Mouse (Mus musculus): ENCODE measurements around the gene Krtap9-5. TPM values are rescaled to one million over a fixed set of nuclear protein-coding genes. Genes with fewer than 3 reads are reported as not detected.

The Krtap9-5 gene
- not detected in 2 replicates for polyA plus RNA-seq (2014; fragmentation: Nextera tagmentation; extraction: Ambion mirVana)

DNA sequence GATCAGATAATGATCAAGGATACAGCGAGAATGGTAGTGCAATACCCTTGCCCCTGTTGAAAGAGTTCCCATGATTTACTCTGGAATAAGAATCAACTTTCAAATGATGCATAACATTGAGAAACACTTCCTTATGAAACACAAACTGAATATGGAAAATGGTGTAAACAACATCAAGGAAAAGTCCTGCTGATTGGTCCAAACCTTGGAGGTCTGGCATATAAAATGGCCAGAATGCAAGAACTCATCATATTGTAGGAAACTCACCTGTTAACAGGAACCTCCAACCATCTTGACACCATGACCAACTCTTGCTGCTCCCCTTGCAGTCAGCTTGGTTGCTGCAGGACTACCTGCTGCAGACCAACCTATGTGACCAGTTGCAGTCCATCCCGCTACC, at the start of gene Krtap9-5:
TSS of gene Krtap9-5 (plus strand) at position 301 of the 400 bp plus-strand sequence.
- 79% methylated on average over 2 of the region's 2 CpGs for WGBS
- Histone ChIP-seq H3K9me3 (ENCODE audit: control insufficient read depth, low read length) (0 out of 2 replicates have a peak, but pooled peaks cover under 1% of the 10 kb centered on the region), H3K4me1 (ENCODE audit: control insufficient read depth in 2 of 2, insufficient read depth in 2 of 2, low read length in 2 of 2) (no peaks in the 10 kb centered on the region), H3K4me3 (ENCODE audit: control insufficient read depth in 1 of 2, insufficient read depth in 1 of 2, low read depth in 1 of 2, low read length in 2 of 2) (no peak within 1 kb of the TSS), H3K27me3 (ENCODE audit: control insufficient read depth, insufficient read depth, low read length) (no peaks in the 10 kb centered on the region), H3K27ac (replicated peaks in 1 of 2; ENCODE audit: control insufficient read depth in 1 of 2, insufficient read depth in 1 of 2, low read depth in 2 of 2, low read length in 2 of 2) (no peak within 1 kb of the TSS), H3K9ac (ENCODE audit: low read length) (no peak within 1 kb of the TSS), H3K4me2 (ENCODE audit: low read length) (no peak within 1 kb of the TSS), H3K36me3 (ENCODE audit: control insufficient read depth, insufficient read depth, low read length) (no peaks in the 10 kb centered on the region)
- no peak for ATAC-seq (ENCODE audit: insufficient number of reproducible peaks, insufficient read depth, low FRiP score, low read depth)

DNA sequence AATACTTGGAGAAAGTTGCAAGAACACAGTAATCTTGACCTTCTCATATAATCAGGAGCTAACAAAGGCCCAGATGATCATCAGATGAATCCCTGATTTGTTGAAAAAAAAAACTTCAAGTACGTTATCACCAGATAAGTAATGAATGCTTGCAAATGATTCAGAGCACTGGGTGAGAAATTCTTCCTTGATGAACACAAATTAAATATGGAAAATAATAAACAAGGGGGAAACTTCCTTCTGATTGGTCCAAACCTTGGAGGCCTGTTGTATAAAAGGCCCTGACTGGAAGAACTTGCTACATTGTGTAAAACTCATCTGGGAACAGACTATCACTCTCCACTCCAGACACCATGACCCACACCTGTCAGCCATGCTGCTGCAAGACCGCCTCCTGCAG, 40.7 kb upstream of the Krtap9-5 start, which contains the start of gene Krtap31-1:
TSS of gene Krtap31-1 (plus strand) at position 301 of the 400 bp plus-strand sequence.
- Histone ChIP-seq H3K27ac (replicated peaks in 1 of 2; ENCODE audit: control insufficient read depth in 1 of 2, insufficient read depth in 1 of 2, low read depth in 2 of 2, low read length in 2 of 2) (no peak within 1 kb of the TSS), H3K27me3 (ENCODE audit: control insufficient read depth, insufficient read depth, low read length) (no peaks in the 10 kb centered on the region), H3K9me3 (ENCODE audit: control insufficient read depth, low read length) (no peaks in the 10 kb centered on the region), H3K36me3 (ENCODE audit: control insufficient read depth, insufficient read depth, low read length) (no peaks in the 10 kb centered on the region), H3K4me2 (ENCODE audit: low read length) (no peak within 1 kb of the TSS), H3K4me1 (ENCODE audit: control insufficient read depth in 2 of 2, insufficient read depth in 2 of 2, low read length in 2 of 2) (no peaks in the 10 kb centered on the region), H3K4me3 (ENCODE audit: control insufficient read depth in 1 of 2, insufficient read depth in 1 of 2, low read depth in 1 of 2, low read length in 2 of 2) (no peak within 1 kb of the TSS), H3K9ac (ENCODE audit: low read length) (no peak within 1 kb of the TSS)
- ATAC-seq (ENCODE audit: insufficient number of reproducible peaks, insufficient read depth, low FRiP score, low read depth), result no peak
- 76% methylated on average over 2 of the region's 2 CpGs for WGBS

DNA sequence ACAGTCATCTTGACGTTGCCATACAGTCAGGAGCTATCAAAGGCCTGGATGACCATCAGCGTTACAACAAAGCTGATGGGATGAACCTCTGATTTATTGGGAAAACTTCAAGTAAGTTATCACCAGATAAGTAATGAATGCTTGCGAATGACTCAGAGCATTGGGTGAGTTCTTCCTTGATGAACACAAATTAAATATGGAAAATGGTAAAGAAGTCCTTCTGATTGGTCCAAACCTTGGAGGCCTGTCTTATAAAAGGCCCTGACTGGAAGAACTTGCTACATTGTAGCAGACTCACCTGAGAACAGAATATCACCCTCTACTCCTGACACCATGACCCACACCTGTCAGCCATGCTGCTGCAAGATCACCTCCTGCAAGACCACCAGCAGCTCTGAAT, 33.8 kb upstream of the Krtap9-5 start, which contains the start of gene Gm11565:
TSS of gene Gm11565 (plus strand) at position 301 of the 400 bp plus-strand sequence.
- no peak within 1 kb of the TSS for H3K4me2 ChIP-seq (ENCODE audit: low read length)
- H3K27ac ChIP-seq (replicated peaks in 1 of 2; ENCODE audit: control insufficient read depth in 1 of 2, insufficient read depth in 1 of 2, low read depth in 2 of 2, low read length in 2 of 2), result no peak within 1 kb of the TSS
- no peaks in the 10 kb centered on the region for H3K9me3 ChIP-seq (ENCODE audit: control insufficient read depth, low read length)
- H3K27me3 ChIP-seq (ENCODE audit: control insufficient read depth, insufficient read depth, low read length), result no peaks in the 10 kb centered on the region
- no peaks in the 10 kb centered on the region for H3K36me3 ChIP-seq (ENCODE audit: control insufficient read depth, insufficient read depth, low read length)
- no peak within 1 kb of the TSS for H3K9ac ChIP-seq (ENCODE audit: low read length)
- no peaks in the 10 kb centered on the region for H3K4me1 ChIP-seq (ENCODE audit: control insufficient read depth in 2 of 2, insufficient read depth in 2 of 2, low read length in 2 of 2)
- H3K4me3 ChIP-seq (ENCODE audit: control insufficient read depth in 1 of 2, insufficient read depth in 1 of 2, low read depth in 1 of 2, low read length in 2 of 2), result no peak within 1 kb of the TSS
- 87% methylated on average over 3 of the region's 3 CpGs for WGBS
- no peak for ATAC-seq (ENCODE audit: insufficient number of reproducible peaks, insufficient read depth, low FRiP score, low read depth)

DNA sequence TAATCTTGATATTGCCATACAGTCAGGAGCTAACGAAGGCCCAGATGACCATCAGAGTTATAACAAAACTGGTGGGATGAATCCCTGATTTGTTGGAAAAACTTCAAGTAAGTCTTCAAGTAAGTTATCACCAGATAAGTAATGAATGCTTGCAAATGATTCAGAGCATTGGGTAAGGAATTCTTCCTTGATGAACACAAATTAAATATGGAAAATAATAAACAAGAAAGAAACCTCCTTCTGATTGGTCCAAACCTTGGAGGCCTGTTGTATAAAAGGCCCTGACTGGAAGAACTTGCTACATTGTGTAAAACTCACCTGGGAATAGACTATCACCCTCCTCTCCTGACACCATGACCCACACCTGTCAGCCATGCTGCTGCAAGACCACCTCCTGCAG, 12.3 kb upstream of the Krtap9-5 start, which contains the start of gene Krtap31-2:
TSS of gene Krtap31-2 (plus strand) at position 301 of the 400 bp plus-strand sequence.
- Histone ChIP-seq H3K9me3 (ENCODE audit: control insufficient read depth, low read length) (no peaks in the 10 kb centered on the region), H3K4me2 (ENCODE audit: low read length) (no peak within 1 kb of the TSS), H3K36me3 (ENCODE audit: control insufficient read depth, insufficient read depth, low read length) (no peaks in the 10 kb centered on the region), H3K27me3 (ENCODE audit: control insufficient read depth, insufficient read depth, low read length) (no peaks in the 10 kb centered on the region), H3K4me3 (ENCODE audit: control insufficient read depth in 1 of 2, insufficient read depth in 1 of 2, low read depth in 1 of 2, low read length in 2 of 2) (no peak within 1 kb of the TSS), H3K27ac (replicated peaks in 1 of 2; ENCODE audit: control insufficient read depth in 1 of 2, insufficient read depth in 1 of 2, low read depth in 2 of 2, low read length in 2 of 2) (no peak within 1 kb of the TSS), H3K4me1 (ENCODE audit: control insufficient read depth in 2 of 2, insufficient read depth in 2 of 2, low read length in 2 of 2) (no peaks in the 10 kb centered on the region), H3K9ac (ENCODE audit: low read length) (no peak within 1 kb of the TSS)
- ATAC-seq (ENCODE audit: insufficient number of reproducible peaks, insufficient read depth, low FRiP score, low read depth), result no peak
- WGBS, result 87% methylated on average over 1 of the region's 1 CpGs

DNA sequence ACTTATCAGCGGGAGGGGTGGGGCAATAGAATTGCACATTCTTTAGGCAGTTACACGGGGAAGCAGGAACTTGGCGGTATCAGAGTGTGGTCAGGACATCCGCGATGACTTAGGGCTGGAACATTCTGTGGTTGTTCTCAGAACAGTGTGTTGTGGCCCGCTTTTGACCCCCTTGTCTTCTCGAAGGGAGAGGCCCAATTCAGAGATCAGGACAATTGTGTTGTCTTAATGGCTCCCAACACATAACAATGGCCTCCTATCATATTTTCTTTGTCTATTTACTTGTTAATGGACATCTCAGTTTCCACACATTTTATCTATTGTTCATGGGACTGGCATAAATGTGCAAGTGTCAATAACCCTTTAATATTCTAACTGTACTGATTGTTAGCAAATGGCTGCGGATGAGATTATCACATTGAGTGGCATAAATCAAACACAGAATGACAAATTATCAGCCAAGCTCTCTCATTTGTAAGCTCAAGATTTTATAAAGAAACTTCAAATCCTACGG, 10.5 kb upstream of the Krtap9-5 start:
- H3K27ac ChIP-seq (replicated peaks in 1 of 2; ENCODE audit: control insufficient read depth in 1 of 2, insufficient read depth in 1 of 2, low read depth in 2 of 2, low read length in 2 of 2), result no peak overlapping the region
- H3K4me2 ChIP-seq (ENCODE audit: low read length), result no peak overlapping the region
- H3K9ac ChIP-seq (ENCODE audit: low read length), result no peak overlapping the region
- no peaks in the 10 kb centered on the region for H3K27me3 ChIP-seq (ENCODE audit: control insufficient read depth, insufficient read depth, low read length)
- ATAC-seq (ENCODE audit: insufficient number of reproducible peaks, insufficient read depth, low FRiP score, low read depth), result no peak
- H3K4me1 ChIP-seq (ENCODE audit: control insufficient read depth in 2 of 2, insufficient read depth in 2 of 2, low read length in 2 of 2), result no peaks in the 10 kb centered on the region
- no peaks in the 10 kb centered on the region for H3K9me3 ChIP-seq (ENCODE audit: control insufficient read depth, low read length)
- H3K4me3 ChIP-seq (ENCODE audit: control insufficient read depth in 1 of 2, insufficient read depth in 1 of 2, low read depth in 1 of 2, low read length in 2 of 2), result no peak overlapping the region
- H3K36me3 ChIP-seq (ENCODE audit: control insufficient read depth, insufficient read depth, low read length), result no peaks in the 10 kb centered on the region
- 72% methylated on average over 9 of the region's 9 CpGs for WGBS

DNA sequence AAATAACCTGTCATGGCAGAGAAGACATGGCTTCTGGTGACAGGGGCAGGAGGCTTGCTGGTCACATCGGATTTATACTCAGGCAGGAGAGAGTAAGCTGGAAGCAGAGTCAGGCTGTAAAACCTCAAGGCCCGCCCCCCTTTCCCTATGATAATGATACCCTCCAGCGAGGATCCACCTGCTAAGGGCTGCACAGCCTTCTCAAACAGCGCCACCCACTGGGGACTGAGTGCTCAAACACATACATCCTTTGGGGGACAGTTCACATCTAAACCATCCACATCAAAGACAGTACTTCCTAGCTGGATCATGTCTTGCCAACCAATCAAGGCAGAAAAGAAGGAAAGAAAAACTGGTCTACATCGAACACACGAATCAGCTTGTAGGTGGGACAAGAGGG, 15.9 kb downstream of the Krtap9-5 start:
- no peaks in the 10 kb centered on the region for H3K9me3 ChIP-seq (ENCODE audit: control insufficient read depth, low read length)
- H3K27me3 ChIP-seq (ENCODE audit: control insufficient read depth, insufficient read depth, low read length), result no peaks in the 10 kb centered on the region
- H3K4me2 ChIP-seq (ENCODE audit: low read length), result no peak overlapping the region
- H3K9ac ChIP-seq (ENCODE audit: low read length), result no peak overlapping the region
- H3K4me1 ChIP-seq (ENCODE audit: control insufficient read depth in 2 of 2, insufficient read depth in 2 of 2, low read length in 2 of 2), result no peaks in the 10 kb centered on the region
- H3K27ac ChIP-seq (replicated peaks in 1 of 2; ENCODE audit: control insufficient read depth in 1 of 2, insufficient read depth in 1 of 2, low read depth in 2 of 2, low read length in 2 of 2), result no peak overlapping the region
- H3K4me3 ChIP-seq (ENCODE audit: control insufficient read depth in 1 of 2, insufficient read depth in 1 of 2, low read depth in 1 of 2, low read length in 2 of 2), result no peak overlapping the region
- 53% methylated on average over 6 of the region's 6 CpGs for WGBS
- ATAC-seq (ENCODE audit: insufficient number of reproducible peaks, insufficient read depth, low FRiP score, low read depth), result no peak
- H3K36me3 ChIP-seq (ENCODE audit: control insufficient read depth, insufficient read depth, low read length), result no peaks in the 10 kb centered on the region

DNA sequence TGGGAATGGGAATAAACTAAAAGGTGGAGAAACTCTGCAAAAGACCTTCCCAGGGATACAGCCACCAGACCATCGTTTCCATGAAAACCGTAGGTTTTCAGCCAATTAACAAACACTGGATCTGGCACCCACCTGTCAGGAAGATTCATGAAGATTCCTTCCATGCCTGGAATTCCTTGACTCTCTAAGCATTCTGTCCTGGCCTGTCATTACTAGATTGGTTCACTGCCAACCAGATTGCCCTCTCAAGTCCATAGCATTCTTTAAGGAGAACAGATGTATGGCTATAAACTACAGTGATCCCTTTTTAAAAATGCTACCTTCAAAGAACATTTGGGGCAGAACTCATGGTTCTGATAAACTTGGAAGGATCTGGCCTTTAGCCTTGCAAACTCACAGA, 17.7 kb downstream of the Krtap9-5 start:
- Histone ChIP-seq H3K4me3 (ENCODE audit: control insufficient read depth in 1 of 2, insufficient read depth in 1 of 2, low read depth in 1 of 2, low read length in 2 of 2) (no peak overlapping the region), H3K27me3 (ENCODE audit: control insufficient read depth, insufficient read depth, low read length) (no peaks in the 10 kb centered on the region), H3K27ac (replicated peaks in 1 of 2; ENCODE audit: control insufficient read depth in 1 of 2, insufficient read depth in 1 of 2, low read depth in 2 of 2, low read length in 2 of 2) (no peak overlapping the region), H3K4me2 (ENCODE audit: low read length) (no peak overlapping the region), H3K4me1 (ENCODE audit: control insufficient read depth in 2 of 2, insufficient read depth in 2 of 2, low read length in 2 of 2) (no peaks in the 10 kb centered on the region), H3K9me3 (ENCODE audit: control insufficient read depth, low read length) (no peaks in the 10 kb centered on the region), H3K9ac (ENCODE audit: low read length) (no peak overlapping the region), H3K36me3 (ENCODE audit: control insufficient read depth, insufficient read depth, low read length) (no peaks in the 10 kb centered on the region)
- WGBS, result 58% methylated on average over 2 of the region's 2 CpGs
- ATAC-seq (ENCODE audit: insufficient number of reproducible peaks, insufficient read depth, low FRiP score, low read depth), result no peak

DNA sequence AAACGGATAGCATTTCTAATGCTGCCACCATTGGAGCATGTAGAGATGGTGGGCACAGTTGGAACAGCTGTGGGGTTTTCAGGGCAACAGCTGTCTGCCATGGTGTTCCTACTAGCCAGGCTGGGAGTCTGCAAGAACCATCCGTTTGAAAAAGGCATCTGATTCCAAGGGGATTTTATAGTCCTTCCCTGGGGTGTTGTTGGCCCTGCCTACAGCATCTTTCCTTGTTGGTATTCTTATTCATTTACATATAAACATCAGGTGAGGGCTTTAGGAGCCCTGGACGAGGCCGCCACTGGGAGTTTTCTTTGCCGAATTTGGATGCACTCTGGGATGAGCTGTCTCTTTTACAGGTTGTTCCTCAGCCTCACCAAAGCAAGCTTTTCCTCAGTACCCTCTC, 30.7 kb downstream of the Krtap9-5 start, which contains the start of gene Krtap29-1:
TSS of gene Krtap29-1 (minus strand) at position 101 of the 400 bp plus-strand sequence.
- 68% methylated on average over 5 of the region's 5 CpGs for WGBS
- Histone ChIP-seq H3K4me2 (ENCODE audit: low read length) (no peak within 1 kb of the TSS), H3K27me3 (ENCODE audit: control insufficient read depth, insufficient read depth, low read length) (peaks cover 7% of the 10 kb centered on the region; the same call in 1 of the 2 replicates), H3K9me3 (ENCODE audit: control insufficient read depth, low read length) (0 out of 2 replicates have a peak, but pooled peaks cover under 1% of the 10 kb centered on the region), H3K27ac (replicated peaks in 1 of 2; ENCODE audit: control insufficient read depth in 1 of 2, insufficient read depth in 1 of 2, low read depth in 2 of 2, low read length in 2 of 2) (no peak within 1 kb of the TSS), H3K9ac (ENCODE audit: low read length) (no peak within 1 kb of the TSS), H3K4me1 (ENCODE audit: control insufficient read depth in 2 of 2, insufficient read depth in 2 of 2, low read length in 2 of 2) (no peaks in the 10 kb centered on the region), H3K4me3 (ENCODE audit: control insufficient read depth in 1 of 2, insufficient read depth in 1 of 2, low read depth in 1 of 2, low read length in 2 of 2) (no peak within 1 kb of the TSS), H3K36me3 (ENCODE audit: control insufficient read depth, insufficient read depth, low read length) (no peaks in the 10 kb centered on the region)
- no peak for ATAC-seq (ENCODE audit: insufficient number of reproducible peaks, insufficient read depth, low FRiP score, low read depth)

Data from heart, embryonic 14.5 days (tissue).